Mouse (Mus musculus) myocyte (in vitro differentiated cells): ENCODE data around the gene Arl15. TPM values are rescaled to one million over a fixed set of nuclear protein-coding genes. Genes with fewer than 3 reads are reported as not detected.

Experiments used
- H3K27me3 ChIP-seq: one replicate; pipeline ENCODE4 v1.6.1; 2011; ENCODE audit not compliant: control insufficient read depth, insufficient read depth, insufficient read length
- H3K36me3 ChIP-seq: one replicate; pipeline ENCODE4 v1.6.1; 2011; ENCODE audit not compliant: control insufficient read depth, insufficient read depth
- H3K4me2 ChIP-seq: one replicate; pipeline ENCODE4 v1.6.1; 2011; ENCODE audit warnings: low read depth, control low read depth
- H3K4me3 ChIP-seq: one replicate; pipeline ENCODE4 v1.5.1; 2011; ENCODE audit warnings: mild to moderate bottlenecking, control low read depth, moderate library complexity
- H3K79me2 ChIP-seq: one replicate; pipeline ENCODE4 v1.6.1; 2011; ENCODE audit not compliant: control insufficient read depth, insufficient read depth
- H3ac ChIP-seq: one replicate; pipeline ENCODE4 v1.6.1; 2011; ENCODE audit not compliant: control insufficient read depth, insufficient read length
- CEBPB ChIP-seq: IDR thresholded peaks from 2 replicates; pipeline ENCODE4 v1.6.1; 2011; ENCODE audit warnings: mild to moderate bottlenecking, moderate library complexity; ENCODE audit not compliant: poor library complexity, insufficient read depth, severe bottlenecking
- E2F4 ChIP-seq: IDR thresholded peaks from one replicate; pipeline ENCODE4 v1.6.1; 2011; ENCODE audit warnings: mild to moderate bottlenecking, control low read depth, moderate library complexity; ENCODE audit not compliant: insufficient read depth
- MAX ChIP-seq: IDR thresholded peaks from one replicate; pipeline ENCODE4 v1.6.1; 2011; ENCODE audit warnings: low read depth, mild to moderate bottlenecking, control low read depth
- MYOD1 ChIP-seq, 3 experiments: IDR thresholded peaks; one replicate each; pipeline ENCODE4 v1.6.1; 2011; ENCODE audit warnings: control low read depth in 2 of 3, low read depth in 2 of 3, mild to moderate bottlenecking in 2 of 3, moderate library complexity in 1 of 3; ENCODE audit not compliant: insufficient read length in 2 of 3, control insufficient read depth in 1 of 3
- MYOG ChIP-seq, 3 experiments: IDR thresholded peaks; one replicate each; pipeline ENCODE4 v1.6.1; 2011; ENCODE audit warnings: control low read depth in 2 of 3, low read depth in 2 of 3, mild to moderate bottlenecking in 2 of 3; ENCODE audit not compliant: insufficient read length in 2 of 3, control insufficient read depth in 1 of 3, insufficient read depth in 1 of 3
- POLR2A ChIP-seq: IDR thresholded peaks from one replicate; pipeline ENCODE4 v1.6.1; 2011; ENCODE audit warnings: low read depth, mild to moderate bottlenecking, control low read depth, moderate library complexity; ENCODE audit not compliant: insufficient read length
- POLR2AphosphoS2 ChIP-seq: IDR thresholded peaks from one replicate; pipeline ENCODE4 v1.6.1; 2011; ENCODE audit warnings: low read depth, control low read depth; ENCODE audit not compliant: insufficient read length
- REST ChIP-seq: IDR thresholded peaks from one replicate; pipeline ENCODE4 v1.6.1; 2011; ENCODE audit warnings: mild to moderate bottlenecking, control low read depth, moderate library complexity; ENCODE audit not compliant: insufficient read depth, insufficient read length
- SRF ChIP-seq: IDR thresholded peaks from one replicate; pipeline ENCODE4 v1.6.1; 2011; ENCODE audit warnings: low read depth; ENCODE audit not compliant: control insufficient read depth, insufficient read length
- TCF12 ChIP-seq: IDR thresholded peaks from one replicate; pipeline ENCODE4 v1.6.1; 2011; ENCODE audit warnings: mild to moderate bottlenecking, control low read depth; ENCODE audit not compliant: poor library complexity, insufficient read depth, severe bottlenecking
- TCF3 ChIP-seq: IDR thresholded peaks from one replicate; pipeline ENCODE4 v1.6.1; 2011; ENCODE audit warnings: low read depth, control low read depth; ENCODE audit not compliant: insufficient read length
- USF1 ChIP-seq: IDR thresholded peaks from one replicate; pipeline ENCODE4 v1.6.1; 2011; ENCODE audit warnings: low read depth, mild to moderate bottlenecking, control low read depth, moderate library complexity
- polyA plus RNA-seq: library from polyadenylated mRNA; unstranded; fragments of >200 nt; fragmentation: generic; extraction: Trizol; gene quantifications from one replicate; pipeline ENCODE4 v1.2.1, GENCODE M21; 2012; ENCODE audit warnings: missing spikeins

Gene Arl15
- polyA plus RNA-seq, 1 experiment: 11.1 TPM

- TF ChIP-seq POLR2AphosphoS2 (no peak), MYOG (IDR thresholded peaks at IDR 0.05; ENCODE audit: control insufficient read depth in 1 of 3, insufficient read depth in 1 of 3, insufficient read length in 2 of 3, low read depth in 2 of 3) (no peak), REST (no peak), CEBPB (no peak), MYOD1 (IDR thresholded peaks at IDR 0.05; ENCODE audit: control insufficient read depth in 1 of 3, insufficient read length in 2 of 3, low read depth in 2 of 3) (no peak), SRF (no peak), E2F4 (no peak), MAX (no peak)
- Histone ChIP-seq H3K4me2 (no peak overlapping the region), H3K79me2 (no peaks in the 10 kb centered on the region), H3ac (no peak overlapping the region), H3K36me3 (no peaks in the 10 kb centered on the region), H3K27me3 (no peaks in the 10 kb centered on the region), H3K4me3 (no peak overlapping the region)
These were observed 284.5 kb downstream of the Arl15 start for GRCm38 (mm10) chr13:114078851-114079250.

- Histone ChIP-seq H3K27me3 (no peaks in the 10 kb centered on the region), H3K36me3 (no peaks in the 10 kb centered on the region), H3ac (no peak overlapping the region), H3K79me2 (no peaks in the 10 kb centered on the region), H3K4me3 (no peak overlapping the region), H3K4me2 (no peak overlapping the region)
- no peak for TF ChIP-seq POLR2AphosphoS2
- no peak for TF ChIP-seq MAX
- TF ChIP-seq MYOD1 (IDR thresholded peaks at IDR 0.05; ENCODE audit: control insufficient read depth in 1 of 3, insufficient read length in 2 of 3, low read depth in 2 of 3): no peak
- TF ChIP-seq E2F4: no peak
- no peak for TF ChIP-seq USF1
- TF ChIP-seq POLR2A: no peak
- TF ChIP-seq REST: no peak
- no peak for TF ChIP-seq MYOG (IDR thresholded peaks at IDR 0.05; ENCODE audit: control insufficient read depth in 1 of 3, insufficient read depth in 1 of 3, insufficient read length in 2 of 3, low read depth in 2 of 3)
- TF ChIP-seq TCF3: no peak
- no peak for TF ChIP-seq TCF12
- no peak for TF ChIP-seq CEBPB
- no peak for TF ChIP-seq SRF
These were observed 285.4 kb downstream of the Arl15 start for GRCm38 (mm10) chr13:114079751-114080150.

- no peak overlapping the region for H3K4me3 ChIP-seq
- no peak for TF ChIP-seq TCF12
- TF ChIP-seq E2F4: no peak
- no peak for TF ChIP-seq MAX
- TF ChIP-seq REST: no peak
- TF ChIP-seq USF1: no peak
- no peak for TF ChIP-seq MYOG (IDR thresholded peaks at IDR 0.05; ENCODE audit: control insufficient read depth in 1 of 3, insufficient read depth in 1 of 3, insufficient read length in 2 of 3, low read depth in 2 of 3)
- no peak for TF ChIP-seq POLR2A
- TF ChIP-seq POLR2AphosphoS2: no peak
- no peaks in the 10 kb centered on the region for H3K27me3 ChIP-seq
- H3K36me3 ChIP-seq: no peaks in the 10 kb centered on the region
- no peak overlapping the region for H3ac ChIP-seq
- no peak overlapping the region for H3K4me2 ChIP-seq
- H3K79me2 ChIP-seq: no peaks in the 10 kb centered on the region
These were observed 286.2 kb downstream of the Arl15 start for GRCm38 (mm10) chr13:114080491-114080890.

GRCm38 (mm10) chr13:114083570-114084138, 289.3 kb downstream of the Arl15 start:
- no peaks in the 10 kb centered on the region for H3K79me2 ChIP-seq
- no peaks in the 10 kb centered on the region for H3K27me3 ChIP-seq
- TF ChIP-seq POLR2A (no peak), E2F4 (no peak), USF1 (no peak), MYOD1 (IDR thresholded peaks at IDR 0.05; ENCODE audit: control insufficient read depth in 1 of 3, insufficient read length in 2 of 3, low read depth in 2 of 3) (no peak), REST (no peak), CEBPB (no peak)
- H3K36me3 ChIP-seq: no peaks in the 10 kb centered on the region
- H3ac ChIP-seq: no peak overlapping the region
- H3K4me3 ChIP-seq: no peak overlapping the region
- H3K4me2 ChIP-seq: no peak overlapping the region

DNA sequence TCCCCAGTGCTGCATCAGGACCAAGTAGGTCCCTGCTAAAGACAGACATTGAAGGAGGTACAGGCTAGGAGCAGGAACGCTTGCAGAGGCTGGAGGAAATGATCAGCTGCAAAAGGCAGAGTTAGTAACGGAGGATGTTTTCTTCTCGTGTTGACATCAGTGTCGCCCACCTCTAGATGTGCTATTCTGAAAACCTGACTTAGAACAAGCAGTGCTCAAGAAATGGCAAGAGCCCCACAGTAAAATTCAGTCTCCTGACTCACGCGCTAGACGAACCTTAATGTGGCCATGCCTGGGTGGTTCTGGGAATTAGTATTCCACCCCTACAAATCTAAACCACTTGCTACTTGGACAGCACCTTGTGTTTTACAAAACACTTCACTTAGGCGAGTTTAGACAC, 291.1 kb downstream of the Arl15 start:
- TF ChIP-seq SRF (no peak), MAX (no peak), TCF12 (no peak), MYOD1 (IDR thresholded peaks at IDR 0.05; ENCODE audit: control insufficient read depth in 1 of 3, insufficient read length in 2 of 3, low read depth in 2 of 3) (no peak), E2F4 (no peak), POLR2A (no peak), USF1 (no peak), TCF3 (no peak), MYOG (IDR thresholded peaks at IDR 0.05; ENCODE audit: control insufficient read depth in 1 of 3, insufficient read depth in 1 of 3, insufficient read length in 2 of 3, low read depth in 2 of 3) (no peak), POLR2AphosphoS2 (no peak), CEBPB (no peak), REST (no peak)
- Histone ChIP-seq H3K79me2 (no peaks in the 10 kb centered on the region), H3K36me3 (no peaks in the 10 kb centered on the region), H3K4me2 (no peak overlapping the region), H3K27me3 (no peaks in the 10 kb centered on the region), H3K4me3 (no peak overlapping the region), H3ac (no peak overlapping the region)
